Mouse (Mus musculus): ENCODE measurements around the gene Rptn.
"Not testable (repeated sequence)": the region's sequence is repeated elsewhere in the genome, so short reads cannot be mapped to it uniquely, and the experiment has no call there.

Rptn gene

GRCm38 (mm10) chr3:93393366-93393765 lies at the start of gene Rptn:
Rptn (plus strand) TSS chr3:93393699.
- DNase-seq: no peak

GRCm38 (mm10) chr3:93346896-93347295 lies 46.6 kb upstream of the Rptn start:
- DNase-seq: no peak

- DNase-seq: no peak
These were observed 33.5 kb upstream of the Rptn start for GRCm38 (mm10) chr3:93360045-93360444.

- no peak for DNase-seq
These were observed 31.4 kb upstream of the Rptn start for GRCm38 (mm10) chr3:93361933-93362574.

GRCm38 (mm10) chr3:93366966-93367575 lies 26.4 kb upstream of the Rptn start:
- DNase-seq: no peak

GRCm38 (mm10) chr3:93368171-93368570 lies 25.3 kb upstream of the Rptn start:
- DNase-seq: no peak

- no peak for DNase-seq
These were observed 20.1 kb upstream of the Rptn start for GRCm38 (mm10) chr3:93373416-93373815.

- no peak for DNase-seq
These were observed 18.3 kb upstream of the Rptn start for GRCm38 (mm10) chr3:93375196-93375595.

- DNase-seq: no peak
These were observed 17.9 kb upstream of the Rptn start for GRCm38 (mm10) chr3:93375601-93376000.

GRCm38 (mm10) chr3:93378146-93378545 lies 15.4 kb upstream of the Rptn start:
- no peak for DNase-seq

- no peak for DNase-seq
These were observed 10.4 kb downstream of the Rptn start for GRCm38 (mm10) chr3:93403936-93404335.

GRCm38 (mm10) chr3:93406992-93407391 lies 13.5 kb downstream of the Rptn start:
- no peak for DNase-seq

- DNase-seq: no peak
These were observed 18.4 kb downstream of the Rptn start for GRCm38 (mm10) chr3:93411905-93412304.

- no peak for DNase-seq
These were observed 38.2 kb downstream of the Rptn start for GRCm38 (mm10) chr3:93431673-93432072.

- DNase-seq: no peak
These were observed 48.5 kb downstream of the Rptn start, which contains the start of gene Tchh for GRCm38 (mm10) chr3:93442030-93442429. Tchh (plus strand) TSS chr3:93442330.

- no peak for DNase-seq
These were observed 50.1 kb downstream of the Rptn start for GRCm38 (mm10) chr3:93443501-93444101.

- peak; percentile 16 for DNase-seq
These were observed 51.1 kb downstream of the Rptn start for GRCm38 (mm10) chr3:93444343-93445164.

- no peak for DNase-seq
These were observed 51.7 kb downstream of the Rptn start for GRCm38 (mm10) chr3:93445165-93445705.

- DNase-seq: peak; percentile 5
These were observed 52.7 kb downstream of the Rptn start for GRCm38 (mm10) chr3:93446128-93446755.

- not testable (repeated sequence) for DNase-seq
These were observed 53.2 kb downstream of the Rptn start for GRCm38 (mm10) chr3:93446756-93447137.

- peak; percentile 19 for DNase-seq
These were observed 53.8 kb downstream of the Rptn start for GRCm38 (mm10) chr3:93447138-93447841.
